Mouse (Mus musculus) monocyte, adult 5-6 weeks (primary cell): ENCODE data around the gene Zbed6. TPM values are rescaled to one million over a fixed set of nuclear protein-coding genes. Genes with fewer than 3 reads are reported as not detected.

ENCODE experiments used
- ATAC-seq: fragments of 153-309, 156-312 bp; replicated peaks from 2 replicates; pipeline ENCODE4 v1.8.0; 2017; ENCODE audit warnings: mild to moderate bottlenecking; ENCODE audit not compliant: low TSS enrichment, insufficient number of reproducible peaks, severe bottlenecking, poor library complexity, low FRiP score
- total RNA-seq: library from RNA; stranded (forward); fragments of 200-1000, 200-491, 200-594 nt; gene quantifications from 3 replicates; pipeline ENCODE4 v1.2.3, GENCODE M21; 2017

Zbed6 gene
- total RNA-seq, 1 experiment from 2014 or later: 15.3 TPM

DNA sequence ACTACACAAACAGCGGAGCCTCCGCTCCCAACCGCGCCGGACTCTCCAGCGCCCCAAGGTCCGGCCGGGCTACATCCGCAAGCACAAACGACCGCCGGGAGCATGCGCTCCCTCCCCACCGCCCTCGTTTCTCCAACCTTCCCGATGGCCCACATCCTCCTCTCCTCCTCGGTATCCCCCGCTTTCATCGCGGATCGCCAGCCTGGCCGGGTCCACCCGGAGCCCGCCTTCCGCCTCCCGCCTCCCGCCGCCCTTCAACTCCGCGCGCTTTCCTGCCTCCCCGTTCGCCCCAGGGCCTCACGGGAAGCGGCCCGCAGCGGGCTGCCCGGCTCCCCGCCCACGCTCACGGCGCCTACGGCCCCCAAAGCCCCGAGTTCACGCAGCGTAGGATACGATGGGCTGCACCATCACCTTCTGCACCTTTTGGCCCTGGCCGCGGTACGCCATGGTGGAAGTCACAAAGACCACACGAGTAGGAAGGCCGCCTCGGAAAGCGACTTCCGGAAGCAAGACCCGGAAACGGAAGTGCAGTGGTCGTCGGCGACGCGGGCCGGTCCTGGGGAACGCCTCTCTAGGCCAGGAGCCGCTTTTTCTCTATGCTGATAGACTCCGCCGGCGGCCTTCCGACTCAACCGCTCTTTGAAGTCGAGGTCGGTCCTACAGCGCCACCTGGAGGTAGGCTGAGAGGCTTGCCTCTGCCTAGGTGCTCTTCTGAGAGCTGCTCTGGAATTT is 50.7 kb downstream of the Zbed6 start, which contains the start of gene Snrpe:
Snrpe (minus strand) TSS at position 521 of the 732 bp plus-strand sequence.
- ATAC-seq: peak; percentile 99

Other genes starting within 250 kb of the Zbed6 start
- not detected in 3 replicates for gene Sox13, start 236.5 kb downstream of the Zbed6 start, total RNA-seq
- 231 to 361 TPM (median 319 TPM) in 3 replicates for gene Snrpe, start 50.6 kb downstream of the Zbed6 start, total RNA-seq
- gene Gm38394, start 433 bp upstream of the Zbed6 start, total RNA-seq: 10.1 to 21.1 TPM (median 12.8 TPM) in 3 replicates
- 35.8 to 132 TPM (median 52.2 TPM) in 3 replicates for gene Lax1, start 29.2 kb upstream of the Zbed6 start, total RNA-seq
- gene Atp2b4, start 140.2 kb upstream of the Zbed6 start, total RNA-seq: 16.7 to 44.9 TPM (median 20.6 TPM) in 3 replicates
- not detected in 3 replicates for gene Optc, start 247.1 kb upstream of the Zbed6 start, total RNA-seq